Mouse (Mus musculus): ENCODE measurements at regions not wholly inside any gene's neighbourhood (a gene's known extent, or its start where the extent isn't known, plus 50 kb on each side); places are given as distances from the start of the nearest gene placed in this dataset.

DNA sequence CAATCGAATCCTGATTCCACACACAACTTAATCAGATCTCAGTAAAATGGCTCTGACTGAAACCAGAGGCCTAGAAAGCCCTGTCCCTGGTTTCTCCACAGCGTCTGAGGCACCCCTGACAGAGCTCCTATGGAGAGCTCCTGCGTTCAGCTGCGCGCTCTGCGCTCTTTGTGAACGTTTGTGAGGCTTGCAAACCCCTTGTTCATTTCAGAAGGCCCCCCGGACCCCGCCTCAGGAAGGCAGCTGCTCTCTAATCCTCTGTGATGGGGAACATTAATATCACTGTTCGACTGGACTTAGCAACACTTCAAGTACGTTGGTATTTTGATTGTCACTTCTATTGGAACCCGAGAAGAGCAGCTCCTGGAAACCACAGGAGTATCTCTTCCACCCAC is 175.6 kb downstream of the 3100002H09Rik start:
- TF ChIP-seq CTCF (IDR thresholded peaks at IDR 0.05; ENCODE audit: low read depth, low read length): no peak
- no peak for TF ChIP-seq POLR2A (IDR thresholded peaks at IDR 0.05; ENCODE audit: borderline replicate concordance, low read depth, low read length)
